Mouse (Mus musculus) CH12.LX (cell line): ENCODE results near the gene Prokr1. TPM values are rescaled to one million over a fixed set of nuclear protein-coding genes. Genes with fewer than 3 reads are reported as not detected.

Experiments
- DNase-seq: peaks from one replicate; pipeline ENCODE4 v3.0.0-alpha.2; 2013; ENCODE audit errors: extremely low read depth
- H3K27ac ChIP-seq: 2 replicates; pipeline ENCODE4 v1.5.1; 2012; ENCODE audit warnings: low read depth, mild to moderate bottlenecking, control low read depth, moderate library complexity; ENCODE audit not compliant: insufficient read depth
- H3K27me3 ChIP-seq: replicated peaks from 2 replicates; pipeline ENCODE3; 2012; ENCODE audit warnings: inconsistent platforms
- H3K36me3 ChIP-seq, 2 experiments: replicated peaks in 1 of 2; 2 replicates each; pipeline versions ENCODE3 to v1.6.1; 2012; ENCODE audit warnings: inconsistent platforms in 1 of 2, low read length in 1 of 2, mild to moderate bottlenecking in 1 of 2, mixed read lengths in 1 of 2, moderate library complexity in 1 of 2; ENCODE audit not compliant: control insufficient read depth in 1 of 2, insufficient read depth in 1 of 2
- H3K4me1 ChIP-seq, 2 experiments: 2 replicates each; pipeline ENCODE4 v1.6.1; 2012; ENCODE audit warnings: inconsistent platforms in 1 of 2, moderate library complexity in 1 of 2; ENCODE audit not compliant: insufficient read depth in 2 of 2, control insufficient read depth in 1 of 2
- H3K4me2 ChIP-seq: 2 replicates; pipeline ENCODE4 v1.6.1; 2012; ENCODE audit warnings: low read depth, mild to moderate bottlenecking, control low read depth; ENCODE audit not compliant: poor library complexity, insufficient read depth, severe bottlenecking
- H3K4me3 ChIP-seq, 3 experiments: fragments of 150-350 bp in 1 of 3; sonication (generic) in 1 of 3; replicated peaks in 1 of 3; 2 replicates each; pipeline versions ENCODE3 to v1.5.1; 2011 to 2012; ENCODE audit warnings: low read depth in 2 of 3, low read length in 2 of 3, mild to moderate bottlenecking in 2 of 3, moderate library complexity in 2 of 3, control low read depth in 1 of 3, improper control_type of control experiment in 1 of 3, inconsistent platforms in 1 of 3, mixed read lengths in 1 of 3; ENCODE audit not compliant: poor library complexity in 1 of 3
- H3K79me2 ChIP-seq: replicated peaks from 2 replicates; pipeline ENCODE4 v1.6.1; 2012; ENCODE audit warnings: mild to moderate bottlenecking, moderate library complexity; ENCODE audit not compliant: control insufficient read depth, poor library complexity, insufficient read depth, severe bottlenecking; ENCODE audit errors: extremely low read depth
- H3K9ac ChIP-seq: 2 replicates; pipeline ENCODE4 v1.6.1; 2012; ENCODE audit warnings: low read depth, mild to moderate bottlenecking, control low read depth, moderate library complexity; ENCODE audit not compliant: insufficient read depth
- H3K9me3 ChIP-seq: replicated peaks from 2 replicates; pipeline ENCODE3; 2012; ENCODE audit warnings: low read length, inconsistent platforms, mixed read lengths
- BHLHE40 ChIP-seq: IDR thresholded peaks from 2 replicates; pipeline ENCODE4 v1.6.1; 2011; ENCODE audit warnings: mild to moderate bottlenecking, low read depth, low read length, improper control_type of control experiment
- CHD1 ChIP-seq: IDR thresholded peaks from 2 replicates; pipeline ENCODE4 v1.6.1; 2012; ENCODE audit warnings: low read depth, low read length, improper control_type of control experiment, inconsistent platforms
- CTCF ChIP-seq, 2 experiments: IDR thresholded peaks in 1 of 2; conservative IDR thresholded peaks in 1 of 2; 2 replicates each; pipeline ENCODE4 v1.5.1; 2011 to 2012; ENCODE audit warnings: low read depth in 2 of 2, low read length in 2 of 2, improper control_type of control experiment in 1 of 2, inconsistent platforms in 1 of 2, mild to moderate bottlenecking in 1 of 2, moderate library complexity in 1 of 2
- E2F4 ChIP-seq: IDR thresholded peaks from 2 replicates; pipeline ENCODE4 v1.6.1; 2011; ENCODE audit warnings: low read depth, low read length, improper control_type of control experiment; ENCODE audit not compliant: insufficient replicate concordance
- ELF1 ChIP-seq: IDR thresholded peaks from 2 replicates; pipeline ENCODE4 v1.6.1; 2014; ENCODE audit warnings: low read depth, mild to moderate bottlenecking, inconsistent platforms, low read length, improper control_type of control experiment
- EP300 ChIP-seq: IDR thresholded peaks from 2 replicates; pipeline ENCODE4 v1.6.1; 2011; ENCODE audit warnings: low read length, improper control_type of control experiment
- ETS1 ChIP-seq: conservative IDR thresholded peaks from 2 replicates; pipeline ENCODE4 v1.6.1; 2012; ENCODE audit warnings: low read depth, mild to moderate bottlenecking, inconsistent platforms, low read length, improper control_type of control experiment, moderate library complexity
- IRF4 ChIP-seq: IDR thresholded peaks from 2 replicates; pipeline ENCODE4 v1.6.1; 2014; ENCODE audit warnings: low read depth, mild to moderate bottlenecking, inconsistent platforms, low read length, improper control_type of control experiment
- MAX ChIP-seq: IDR thresholded peaks from 2 replicates; pipeline ENCODE4 v1.6.1; 2011; ENCODE audit warnings: low read length, improper control_type of control experiment
- MAZ ChIP-seq: IDR thresholded peaks from 2 replicates; pipeline ENCODE4 v1.6.1; 2012; ENCODE audit warnings: low read depth, mild to moderate bottlenecking, inconsistent platforms, low read length, improper control_type of control experiment, moderate library complexity
- MEF2A ChIP-seq: IDR thresholded peaks from 2 replicates; pipeline ENCODE4 v1.6.1; 2014; ENCODE audit warnings: low read depth, mild to moderate bottlenecking, inconsistent platforms, low read length, improper control_type of control experiment, borderline replicate concordance
- MYC ChIP-seq: IDR thresholded peaks from 2 replicates; pipeline ENCODE4 v1.6.1; 2011; ENCODE audit warnings: low read depth, mild to moderate bottlenecking, improper control_type of control experiment, low read length
- NRF1 ChIP-seq: IDR thresholded peaks from 2 replicates; pipeline ENCODE4 v1.6.1; 2014; ENCODE audit warnings: low read depth, mild to moderate bottlenecking, inconsistent platforms, low read length, improper control_type of control experiment, moderate library complexity
- POLR2A ChIP-seq: IDR thresholded peaks from 2 replicates; pipeline ENCODE4 v1.6.1; 2011; ENCODE audit warnings: low read depth, mild to moderate bottlenecking, improper control_type of control experiment, low read length
- RCOR1 ChIP-seq: conservative IDR thresholded peaks from 2 replicates; pipeline ENCODE4 v1.6.1; 2012; ENCODE audit warnings: low read depth, mild to moderate bottlenecking, inconsistent platforms, low read length, improper control_type of control experiment
- TBP ChIP-seq: conservative IDR thresholded peaks from 2 replicates; pipeline ENCODE4 v1.6.1; 2011; ENCODE audit warnings: low read depth, low read length, improper control_type of control experiment
- TCF12 ChIP-seq: IDR thresholded peaks from 2 replicates; pipeline ENCODE4 v1.6.1; 2014; ENCODE audit warnings: low read depth, mild to moderate bottlenecking, inconsistent platforms, low read length, improper control_type of control experiment
- UBTF ChIP-seq: IDR thresholded peaks from 2 replicates; pipeline ENCODE4 v1.6.1; 2012; ENCODE audit warnings: low read depth, mild to moderate bottlenecking, inconsistent platforms, low read length, improper control_type of control experiment, moderate library complexity
- USF1 ChIP-seq: IDR thresholded peaks from 2 replicates; pipeline ENCODE4 v1.6.1; 2014; ENCODE audit warnings: low read depth, mild to moderate bottlenecking, inconsistent platforms, low read length, improper control_type of control experiment
- ZC3H11A ChIP-seq: IDR thresholded peaks from 2 replicates; pipeline ENCODE4 v1.6.1; 2012; ENCODE audit warnings: low read depth, mild to moderate bottlenecking, inconsistent platforms, low read length, improper control_type of control experiment
- ZMIZ1 ChIP-seq: IDR thresholded peaks from 2 replicates; pipeline ENCODE4 v1.6.1; 2012; ENCODE audit warnings: low read depth, mild to moderate bottlenecking, inconsistent platforms, low read length, improper control_type of control experiment
- dilution Hi-C: fragments of 300-500 bp; cut with MboI; formaldehyde crosslinking; loops from 2 replicates; pipeline ENCODE4 v1.14.3; 2020; ENCODE audit warnings: low sequenced_read_pairs; ENCODE audit not compliant: extremely low pct_unique_long_range_greater_than_20kb, extremely low pct_ligation_motif_present
- in situ Hi-C: fragments of 300-500 bp; cut with MboI; formaldehyde crosslinking; loops from 3 replicates; pipeline ENCODE4 v1.14.3; 2019; ENCODE audit warnings: low sequenced_read_pairs, low pct_ligation_motif_present, low pct_unique_long_range_greater_than_20kb, mixed read lengths
- polyA plus RNA-seq: library from polyadenylated mRNA; unstranded; fragments of >175 nt; gene quantifications from 2 replicates; pipeline ENCODE4 v1.2.1, GENCODE M21; 2012; ENCODE audit warnings: low read depth; ENCODE audit not compliant: insufficient read length
- total RNA-seq, 2 experiments: library from RNA; depleted of rRNA; stranded (reverse); fragments of 300-350 nt in 1 of 2; fragments of >200 nt in 1 of 2; gene quantifications; 2 replicates each; pipeline ENCODE4 v1.2.3; 2012 to 2014

Prokr1 gene
- total and polyA plus RNA-seq, 3 experiments = 0.08 TPM; not detected in 2

- TF ChIP-seq TCF12 = peak; percentile 53; the same call in 1 of the 2 replicates
- peak; percentile 86 for TF ChIP-seq MAX
- no peak; the same call in 1 of the 2 replicates for TF ChIP-seq TBP
- TF ChIP-seq ELF1 = peak; percentile 72
- peak; percentile 58 for TF ChIP-seq POLR2A
- no peak for TF ChIP-seq E2F4
- peak; percentile 89 for TF ChIP-seq MYC
- TF ChIP-seq RCOR1 = no peak
- TF ChIP-seq CHD1 = peak; percentile 63; the same call in 1 of the 2 replicates
- peak; percentile 43; the same call in 1 of the 2 replicates for TF ChIP-seq ZMIZ1
- TF ChIP-seq MEF2A = peak; percentile 23; the same call in 1 of the 2 replicates
- TF ChIP-seq MAZ = peak; percentile 58; the same call in 1 of the 2 replicates
- TF ChIP-seq, all 38 proteins: peak for 21
Observed at GRCm38 (mm10) chr6:87532953-87533710, 57.4 kb downstream of the Prokr1 start, which contains the start of gene Arhgap25 (continued).

GRCm38 (mm10) chr6:87531456-87532015, 59.0 kb downstream of the Prokr1 start:
- Histone ChIP-seq H3K36me3 (peaks cover 4 to 30% of the 10 kb centered on the region in 2 experiments), H3K4me3 (peak overlapping the region; percentile 69 to 97 (median 70)), H3K4me1 (peaks cover 12 to 72% of the 10 kb centered on the region in 2 experiments), H3K79me2 (peaks cover 18% of the 10 kb centered on the region), H3K9me3 (no peaks in the 10 kb centered on the region), H3K4me2 (peak overlapping the region; percentile 99), H3K27me3 (no peaks in the 10 kb centered on the region), H3K9ac (peak overlapping the region; percentile 59), H3K27ac (peak overlapping the region; percentile 32; the same call in 1 of the 2 replicates)
- in situ Hi-C loops (no loop called here), dilution Hi-C loops (no loop called here)
- TF ChIP-seq ETS1 (peak; percentile 8; the same call in 1 of the 2 replicates), EP300 (peak; percentile 19; the same call in 1 of the 2 replicates), TBP (0 out of 2 replicates have a peak, but pooled peaks have one; percentile 43), TCF12 (peak; percentile 35; the same call in 1 of the 2 replicates), MYC (peak; percentile 38; the same call in 1 of the 2 replicates), MEF2A (no peak), E2F4 (no peak), BHLHE40 (no peak), MAX (no peak), NRF1 (no peak), RCOR1 (no peak), ELF1 (no peak), ZC3H11A (no peak), CTCF (conservative IDR thresholded peaks at IDR 0.05 in 1 of 2, IDR thresholded peaks at IDR 0.05 in 1 of 2; ENCODE audit: low read depth in 2 of 2, low read length in 2 of 2) (no peak), USF1 (no peak), IRF4 (peak; percentile 82), UBTF (no peak)
- DNase-seq = no peak
